Mouse (Mus musculus): ENCODE measurements around the gene Zgpat.

DNA sequence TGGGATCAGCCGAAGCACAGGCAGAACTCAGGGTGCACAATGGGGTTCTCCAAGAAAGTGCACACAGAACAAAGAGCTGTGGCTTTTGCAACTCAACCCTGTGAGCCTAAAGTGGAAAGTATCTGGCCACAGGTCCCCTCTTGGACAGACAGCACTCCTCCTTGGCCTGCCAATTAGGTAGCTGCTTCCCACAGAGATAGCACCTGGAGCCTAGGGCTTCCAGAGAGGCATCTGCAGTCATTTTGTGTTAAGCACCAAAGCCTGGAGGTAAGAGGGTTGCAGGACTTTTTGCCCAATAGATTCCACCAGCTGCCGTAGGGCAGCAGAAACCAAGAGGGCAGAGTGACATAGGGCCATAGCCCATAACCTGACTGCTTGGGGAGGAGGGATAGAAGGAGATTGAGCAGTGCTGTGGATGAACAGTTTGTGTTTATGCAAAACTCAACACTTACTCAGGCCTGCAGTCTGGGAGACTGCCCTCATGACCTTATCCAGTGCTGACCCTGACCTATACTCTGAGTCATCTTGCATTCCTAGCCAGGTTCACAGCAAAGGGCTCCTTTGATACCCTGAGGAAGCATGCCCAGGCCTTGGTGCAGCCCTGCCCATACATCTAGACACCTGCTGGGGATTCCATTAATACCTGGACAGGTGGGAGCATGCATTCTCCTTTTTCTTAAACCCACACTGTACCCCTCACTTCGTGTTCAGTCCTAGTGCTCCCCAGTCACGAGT lies 25.6 kb downstream of the Zgpat start:
- TF ChIP-seq POLR2A (IDR thresholded peaks at IDR 0.05; ENCODE audit: control insufficient read depth, low read depth, low read length) (no peak), CTCF (IDR thresholded peaks at IDR 0.05; ENCODE audit: control insufficient read depth, insufficient read depth, insufficient replicate concordance, low read depth, low read length) (no peak)
